Mouse (Mus musculus) MEL (cell line): ENCODE results near the gene Acvrl1. TPM values are rescaled to one million over a fixed set of nuclear protein-coding genes. Genes with fewer than 3 reads are reported as not detected.

Experiments used
- DNase-seq: peaks from one replicate; pipeline ENCODE4 v3.0.0; 2011; ENCODE audit warnings: low read depth, low spot score
- H3K27ac ChIP-seq: 2 replicates; pipeline ENCODE4 v1.5.1; 2012; ENCODE audit warnings: low read depth, mild to moderate bottlenecking, control low read depth, low read length, moderate library complexity; ENCODE audit not compliant: control insufficient read depth
- H3K27me3 ChIP-seq, 2 experiments: fragments of 150-350 bp in 1 of 2; sonication (generic) in 1 of 2; 2 replicates each; pipeline ENCODE4 v1.6.1; 2012; ENCODE audit warnings: low read length in 2 of 2, mild to moderate bottlenecking in 2 of 2, improper control_type of control experiment in 1 of 2, moderate library complexity in 1 of 2; ENCODE audit not compliant: insufficient read depth in 2 of 2, control insufficient read depth in 1 of 2
- H3K36me3 ChIP-seq, 2 experiments: 2 replicates each; pipeline ENCODE4 v1.6.1; 2012 to 2014; ENCODE audit warnings: low read length in 2 of 2, improper control_type of control experiment in 1 of 2, inconsistent platforms in 1 of 2, mild to moderate bottlenecking in 1 of 2; ENCODE audit not compliant: insufficient read depth in 2 of 2, control insufficient read depth in 1 of 2
- H3K4me1 ChIP-seq, 2 experiments: fragments of 150-350 bp in 1 of 2; sonication (generic) in 1 of 2; 2 replicates each; pipeline ENCODE4 v1.6.1; 2012; ENCODE audit warnings: low read length in 2 of 2, improper control_type of control experiment in 1 of 2, mild to moderate bottlenecking in 1 of 2; ENCODE audit not compliant: insufficient read depth in 2 of 2, control insufficient read depth in 1 of 2
- H3K4me3 ChIP-seq, 2 experiments: fragments of 150-350 bp in 1 of 2; sonication (generic) in 1 of 2; 2 replicates each; pipeline ENCODE4 v1.5.1; 2012; ENCODE audit warnings: low read depth in 2 of 2, low read length in 2 of 2, mild to moderate bottlenecking in 2 of 2, moderate library complexity in 2 of 2, control low read depth in 1 of 2, improper control_type of control experiment in 1 of 2; ENCODE audit not compliant: control insufficient read depth in 1 of 2, insufficient read depth in 1 of 2
- H3K79me2 ChIP-seq: 2 replicates; pipeline ENCODE4 v1.6.1; 2012; ENCODE audit warnings: mild to moderate bottlenecking, low read length, moderate library complexity; ENCODE audit not compliant: control insufficient read depth, poor library complexity, insufficient read depth
- H3K9ac ChIP-seq: 2 replicates; pipeline ENCODE4 v1.6.1; 2012; ENCODE audit warnings: low read depth, mild to moderate bottlenecking, control low read depth, low read length, moderate library complexity; ENCODE audit not compliant: control insufficient read depth, poor library complexity, severe bottlenecking
- H3K9me3 ChIP-seq: fragments of 150-350 bp; sonication (generic); replicated peaks from 2 replicates; pipeline ENCODE4 v1.6.1; 2012; ENCODE audit warnings: mild to moderate bottlenecking, low read length, improper control_type of control experiment, moderate library complexity; ENCODE audit not compliant: insufficient read depth
- BHLHE40 ChIP-seq: IDR thresholded peaks from 2 replicates; pipeline ENCODE4 v1.6.1; 2012; ENCODE audit warnings: low read depth, mild to moderate bottlenecking, inconsistent platforms, low read length, improper control_type of control experiment, borderline replicate concordance
- CHD1 ChIP-seq: IDR thresholded peaks from 2 replicates; pipeline ENCODE4 v1.6.1; 2012; ENCODE audit warnings: low read depth, mild to moderate bottlenecking, inconsistent platforms, low read length, improper control_type of control experiment
- CHD2 ChIP-seq: IDR thresholded peaks from 2 replicates; pipeline ENCODE4 v1.6.1; 2011; ENCODE audit warnings: low read length, improper control_type of control experiment
- CTCF ChIP-seq, 3 experiments: IDR thresholded peaks in 2 of 3; conservative IDR thresholded peaks in 1 of 3; 2 replicates each; pipeline ENCODE4 v1.5.1; 2011 to 2012; ENCODE audit warnings: low read length in 3 of 3, low read depth in 2 of 3, mild to moderate bottlenecking in 2 of 3, improper control_type of control experiment in 1 of 3, inconsistent platforms in 1 of 3, mixed read lengths in 1 of 3, moderate library complexity in 1 of 3; ENCODE audit not compliant: control insufficient read depth in 1 of 3, insufficient read depth in 1 of 3, poor library complexity in 1 of 3, severe bottlenecking in 1 of 3
- E2F4 ChIP-seq: IDR thresholded peaks from 2 replicates; pipeline ENCODE4 v1.6.1; 2011; ENCODE audit warnings: low read depth, low read length, improper control_type of control experiment, borderline replicate concordance
- EP300 ChIP-seq, 2 experiments: IDR thresholded peaks; 2 replicates each; pipeline ENCODE4 v1.6.1; 2011; ENCODE audit warnings: improper control_type of control experiment in 2 of 2, low read length in 2 of 2, low read depth in 1 of 2, mild to moderate bottlenecking in 1 of 2
- ETS1 ChIP-seq: IDR thresholded peaks from 2 replicates; pipeline ENCODE4 v1.6.1; 2012; ENCODE audit warnings: low read depth, mild to moderate bottlenecking, inconsistent platforms, low read length, improper control_type of control experiment, moderate library complexity
- GABPA ChIP-seq: IDR thresholded peaks from 2 replicates; pipeline ENCODE4 v1.6.1; 2012; ENCODE audit warnings: low read depth, mild to moderate bottlenecking, inconsistent platforms, low read length, improper control_type of control experiment, moderate library complexity
- HCFC1 ChIP-seq: IDR thresholded peaks from 2 replicates; pipeline ENCODE4 v1.6.1; 2012; ENCODE audit warnings: low read depth, mild to moderate bottlenecking, inconsistent platforms, low read length, improper control_type of control experiment, moderate library complexity
- MAX ChIP-seq: IDR thresholded peaks from 2 replicates; pipeline ENCODE4 v1.6.1; 2011; ENCODE audit warnings: low read length, improper control_type of control experiment
- MAZ ChIP-seq: IDR thresholded peaks from 2 replicates; pipeline ENCODE4 v1.6.1; 2012; ENCODE audit warnings: low read depth, mild to moderate bottlenecking, inconsistent platforms, low read length, improper control_type of control experiment
- MYC ChIP-seq: IDR thresholded peaks from 2 replicates; pipeline ENCODE4 v1.6.1; 2011; ENCODE audit warnings: low read depth, mild to moderate bottlenecking, low read length, improper control_type of control experiment, moderate library complexity
- NELFE ChIP-seq: IDR thresholded peaks from 2 replicates; pipeline ENCODE4 v1.6.1; 2011; ENCODE audit warnings: low read depth, low read length, improper control_type of control experiment
- NRF1 ChIP-seq: IDR thresholded peaks from 2 replicates; pipeline ENCODE4 v1.6.1; 2014; ENCODE audit warnings: low read depth, mild to moderate bottlenecking, inconsistent platforms, low read length, improper control_type of control experiment, moderate library complexity; ENCODE audit not compliant: poor library complexity, insufficient read depth, severe bottlenecking
- POLR2A ChIP-seq, 2 experiments: IDR thresholded peaks; 2 replicates each; pipeline ENCODE4 v1.6.1; 2011 to 2012; ENCODE audit warnings: low read length in 2 of 2, mild to moderate bottlenecking in 2 of 2, control low read depth in 1 of 2, improper control_type of control experiment in 1 of 2, low read depth in 1 of 2, moderate library complexity in 1 of 2; ENCODE audit not compliant: control insufficient read depth in 1 of 2, insufficient read depth in 1 of 2, poor library complexity in 1 of 2
- POLR2AphosphoS2 ChIP-seq: IDR thresholded peaks from 2 replicates; pipeline ENCODE4 v1.6.1; 2011; ENCODE audit warnings: low read length, improper control_type of control experiment
- RCOR1 ChIP-seq: IDR thresholded peaks from 2 replicates; pipeline ENCODE4 v1.6.1; 2012; ENCODE audit warnings: low read depth, mild to moderate bottlenecking, inconsistent platforms, low read length, improper control_type of control experiment
- SMC3 ChIP-seq: IDR thresholded peaks from 2 replicates; pipeline ENCODE4 v1.6.1; 2011; ENCODE audit warnings: low read depth, low read length, improper control_type of control experiment
- TCF12 ChIP-seq: IDR thresholded peaks from 2 replicates; pipeline ENCODE4 v1.6.1; 2014; ENCODE audit warnings: low read depth, mild to moderate bottlenecking, inconsistent platforms, low read length, improper control_type of control experiment, moderate library complexity
- UBTF ChIP-seq: IDR thresholded peaks from 2 replicates; pipeline ENCODE4 v1.6.1; 2012; ENCODE audit warnings: low read depth, mild to moderate bottlenecking, inconsistent platforms, low read length, improper control_type of control experiment, moderate library complexity, borderline replicate concordance; ENCODE audit not compliant: insufficient read depth
- USF2 ChIP-seq, 2 experiments: IDR thresholded peaks; 2 replicates each; pipeline ENCODE4 v1.6.1; 2011 to 2012; ENCODE audit warnings: improper control_type of control experiment in 2 of 2, low read length in 2 of 2, borderline replicate concordance in 1 of 2, inconsistent platforms in 1 of 2, low read depth in 1 of 2, mild to moderate bottlenecking in 1 of 2; ENCODE audit not compliant: insufficient read depth in 1 of 2
- ZC3H11A ChIP-seq: IDR thresholded peaks from 2 replicates; pipeline ENCODE4 v1.6.1; 2012; ENCODE audit warnings: low read depth, mild to moderate bottlenecking, inconsistent platforms, low read length, improper control_type of control experiment
- ZMIZ1 ChIP-seq: IDR thresholded peaks from 2 replicates; pipeline ENCODE4 v1.6.1; 2012; ENCODE audit warnings: low read depth, mild to moderate bottlenecking, inconsistent platforms, low read length, improper control_type of control experiment, moderate library complexity
- ZNF384 ChIP-seq: IDR thresholded peaks from 2 replicates; pipeline ENCODE4 v1.6.1; 2012; ENCODE audit warnings: low read depth, mild to moderate bottlenecking, inconsistent platforms, low read length, improper control_type of control experiment
- polyA plus RNA-seq, 2 experiments: library from polyadenylated mRNA; stranded (reverse) in 1 of 2; unstranded in 1 of 2; fragments of >175 nt in 1 of 2; fragments of >200 nt in 1 of 2; gene quantifications; 2 replicates each; pipeline versions ENCODE4 v1.2.1 to v1.2.4; 2012; ENCODE audit warnings: low replicate concordance in 2 of 2, low read depth in 1 of 2; ENCODE audit not compliant: insufficient read length in 2 of 2, insufficient read depth in 1 of 2, missing spikeins in 1 of 2
- total RNA-seq: library from RNA; depleted of rRNA; stranded (reverse); fragments of 300-350 nt; gene quantifications from 2 replicates; pipeline ENCODE4 v1.2.3, GENCODE M21; 2012

Gene Acvrl1
- total and polyA plus RNA-seq, 3 experiments: 0.08 to 0.18 TPM; not detected in 1

- no peaks in the 10 kb centered on the region for H3K9me3 ChIP-seq
- H3K9ac ChIP-seq: no peak overlapping the region
- no peaks in the 10 kb centered on the region for H3K36me3 ChIP-seq
- no peak for TF ChIP-seq MAX
- TF ChIP-seq CHD1: no peak
- TF ChIP-seq POLR2A (IDR thresholded peaks at IDR 0.05; ENCODE audit: control insufficient read depth in 1 of 2, insufficient read depth in 1 of 2, low read depth in 1 of 2, low read length in 2 of 2, poor library complexity in 1 of 2): no peak
- TF ChIP-seq POLR2AphosphoS2: no peak
- TF ChIP-seq GABPA: no peak
- TF ChIP-seq, all 39 proteins: peak for 0
- no peak overlapping the region for H3K4me3 ChIP-seq
- no peak overlapping the region for H3K27ac ChIP-seq
- H3K4me1 ChIP-seq: no peaks in the 10 kb centered on the region
- peaks cover 7% of the 10 kb centered on the region in 2 experiments for H3K27me3 ChIP-seq
- H3K79me2 ChIP-seq: no peaks in the 10 kb centered on the region
- no peak for DNase-seq
These were observed 2.8 kb upstream of the Acvrl1 start for GRCm38 (mm10) chr15:101125561-101125960.

GRCm38 (mm10) chr15:101126876-101127544 is 1.3 kb upstream of the Acvrl1 start:
- no peaks in the 10 kb centered on the region for H3K4me1 ChIP-seq
- no peaks in the 10 kb centered on the region for H3K9me3 ChIP-seq
- peaks cover 9 to 12% of the 10 kb centered on the region in 2 experiments for H3K27me3 ChIP-seq
- H3K4me3 ChIP-seq: no peak overlapping the region
- H3K36me3 ChIP-seq: no peaks in the 10 kb centered on the region
- no peak for TF ChIP-seq ETS1
- no peak for TF ChIP-seq ZC3H11A
- no peak for TF ChIP-seq ZMIZ1
- TF ChIP-seq MYC: no peak
- no peak for TF ChIP-seq HCFC1
- no peak for TF ChIP-seq CHD1
- no peak for TF ChIP-seq CTCF (IDR thresholded peaks at IDR 0.05 in 2 of 3, conservative IDR thresholded peaks at IDR 0.05 in 1 of 3; ENCODE audit: control insufficient read depth in 1 of 3, insufficient read depth in 1 of 3, low read depth in 2 of 3, low read length in 3 of 3, poor library complexity in 1 of 3, severe bottlenecking in 1 of 3)
- TF ChIP-seq EP300 (IDR thresholded peaks at IDR 0.05; ENCODE audit: low read depth in 1 of 2, low read length in 2 of 2): no peak
- no peak overlapping the region for H3K9ac ChIP-seq
- no peak for DNase-seq
- H3K79me2 ChIP-seq: no peaks in the 10 kb centered on the region
- no peak overlapping the region for H3K27ac ChIP-seq

GRCm38 (mm10) chr15:101129412-101129811 is 1.1 kb downstream of the Acvrl1 start:
- Histone ChIP-seq H3K79me2 (no peaks in the 10 kb centered on the region), H3K27ac (no peak overlapping the region), H3K4me1 (no peaks in the 10 kb centered on the region), H3K9me3 (no peaks in the 10 kb centered on the region), H3K36me3 (no peaks in the 10 kb centered on the region), H3K4me3 (no peak overlapping the region), H3K27me3 (peaks cover 9 to 14% of the 10 kb centered on the region in 2 experiments), H3K9ac (no peak overlapping the region)
- DNase-seq: no peak
- no peak for TF ChIP-seq MAZ
- no peak for TF ChIP-seq TCF12
- no peak for TF ChIP-seq ZNF384
- TF ChIP-seq POLR2A (IDR thresholded peaks at IDR 0.05; ENCODE audit: control insufficient read depth in 1 of 2, insufficient read depth in 1 of 2, low read depth in 1 of 2, low read length in 2 of 2, poor library complexity in 1 of 2): no peak
- no peak for TF ChIP-seq BHLHE40
- no peak for TF ChIP-seq NELFE
- TF ChIP-seq SMC3: no peak
- no peak for TF ChIP-seq RCOR1
- no peak for TF ChIP-seq HCFC1
- TF ChIP-seq ZMIZ1: no peak
- TF ChIP-seq E2F4: no peak
- no peak for TF ChIP-seq UBTF
- no peak for TF ChIP-seq USF2 (IDR thresholded peaks at IDR 0.05; ENCODE audit: borderline replicate concordance in 1 of 2, insufficient read depth in 1 of 2, low read depth in 1 of 2, low read length in 2 of 2)
- no peak for TF ChIP-seq CHD2
- no peak for TF ChIP-seq CTCF (IDR thresholded peaks at IDR 0.05 in 2 of 3, conservative IDR thresholded peaks at IDR 0.05 in 1 of 3; ENCODE audit: control insufficient read depth in 1 of 3, insufficient read depth in 1 of 3, low read depth in 2 of 3, low read length in 3 of 3, poor library complexity in 1 of 3, severe bottlenecking in 1 of 3)
- no peak for TF ChIP-seq NRF1
